Mouse (Mus musculus) intestine, postnatal 0 days (tissue): ENCODE measurements around the gene Cdkn1c. TPM values are rescaled to one million over a fixed set of nuclear protein-coding genes. Genes with fewer than 3 reads are reported as not detected.
A peak's percentile ranks its signal among the peaks of the same experiment; 100 is the strongest.

Experiments used
- ATAC-seq: fragments of 200-750 bp; cut with Nextera tagmentation; 2 replicates; pipeline ENCODE4 v1.8.0; 2017; ENCODE audit warnings: mild to moderate bottlenecking, moderate TSS enrichment, moderate library complexity
- H3K27ac ChIP-seq: fragments of 300-500 bp; sonication (generic); 2 replicates; pipeline ENCODE4 v1.5.1; 2014; ENCODE audit warnings: mild to moderate bottlenecking, low read depth, low read length, moderate library complexity
- H3K27me3 ChIP-seq: fragments of 300-500 bp; sonication (generic); replicated peaks from 2 replicates; pipeline ENCODE4 v1.6.1; 2014; ENCODE audit warnings: low read length, mixed read lengths; ENCODE audit not compliant: control insufficient read depth, insufficient read depth
- H3K36me3 ChIP-seq: fragments of 300-500 bp; sonication (generic); 2 replicates; pipeline ENCODE4 v1.6.1; 2014; ENCODE audit warnings: mild to moderate bottlenecking, moderate library complexity; ENCODE audit not compliant: control insufficient read depth, insufficient read depth
- H3K4me1 ChIP-seq: fragments of 300-500 bp; sonication (generic); replicated peaks from 2 replicates; pipeline ENCODE4 v1.6.1; 2014; ENCODE audit warnings: antibody characterized with exemption, low read length, mixed read lengths; ENCODE audit not compliant: control insufficient read depth, insufficient read depth
- H3K4me2 ChIP-seq: fragments of 300-500 bp; sonication (generic); replicated peaks from 2 replicates; pipeline ENCODE4 v1.6.1; 2014; ENCODE audit warnings: low read depth, mild to moderate bottlenecking, moderate library complexity
- H3K4me3 ChIP-seq: fragments of 300-500 bp; sonication (generic); 2 replicates; pipeline ENCODE4 v1.5.1; 2014; ENCODE audit warnings: low read depth, low read length
- H3K9ac ChIP-seq: fragments of 300-500 bp; sonication (generic); 2 replicates; pipeline ENCODE4 v1.6.1; 2014; ENCODE audit warnings: mild to moderate bottlenecking, low read depth, low read length
- H3K9me3 ChIP-seq: fragments of 300-500 bp; sonication (generic); 2 replicates; pipeline ENCODE4 v1.6.1; 2016; ENCODE audit warnings: mixed run types; ENCODE audit not compliant: control insufficient read depth
- CTCF ChIP-seq: sonication (generic); IDR thresholded peaks from 2 replicates; pipeline ENCODE4 v1.5.1; 2016; ENCODE audit warnings: low read depth, mild to moderate bottlenecking, control low read depth, antibody characterized with exemption, moderate library complexity
- WGBS: fragments of 180-500 bp; shearing (Covaris S2); extraction: QIAGEN DNeasy Blood & Tissue Kit; methylation state at CpG from one replicate; pipeline ENCODE4 v1.1.7; 2014; 5-methylcytosine and 5-hydroxymethylcytosine counted together
- polyA plus RNA-seq: library from polyadenylated mRNA; unstranded; fragments of >200 nt; fragmentation: Nextera tagmentation; extraction: Ambion mirVana; gene quantifications from 2 replicates; pipeline ENCODE4 v1.2.1, GENCODE M21; 2015

Gene Cdkn1c
- polyA plus RNA-seq, 1 experiment from 2014 or later, result 615 TPM

DNA sequence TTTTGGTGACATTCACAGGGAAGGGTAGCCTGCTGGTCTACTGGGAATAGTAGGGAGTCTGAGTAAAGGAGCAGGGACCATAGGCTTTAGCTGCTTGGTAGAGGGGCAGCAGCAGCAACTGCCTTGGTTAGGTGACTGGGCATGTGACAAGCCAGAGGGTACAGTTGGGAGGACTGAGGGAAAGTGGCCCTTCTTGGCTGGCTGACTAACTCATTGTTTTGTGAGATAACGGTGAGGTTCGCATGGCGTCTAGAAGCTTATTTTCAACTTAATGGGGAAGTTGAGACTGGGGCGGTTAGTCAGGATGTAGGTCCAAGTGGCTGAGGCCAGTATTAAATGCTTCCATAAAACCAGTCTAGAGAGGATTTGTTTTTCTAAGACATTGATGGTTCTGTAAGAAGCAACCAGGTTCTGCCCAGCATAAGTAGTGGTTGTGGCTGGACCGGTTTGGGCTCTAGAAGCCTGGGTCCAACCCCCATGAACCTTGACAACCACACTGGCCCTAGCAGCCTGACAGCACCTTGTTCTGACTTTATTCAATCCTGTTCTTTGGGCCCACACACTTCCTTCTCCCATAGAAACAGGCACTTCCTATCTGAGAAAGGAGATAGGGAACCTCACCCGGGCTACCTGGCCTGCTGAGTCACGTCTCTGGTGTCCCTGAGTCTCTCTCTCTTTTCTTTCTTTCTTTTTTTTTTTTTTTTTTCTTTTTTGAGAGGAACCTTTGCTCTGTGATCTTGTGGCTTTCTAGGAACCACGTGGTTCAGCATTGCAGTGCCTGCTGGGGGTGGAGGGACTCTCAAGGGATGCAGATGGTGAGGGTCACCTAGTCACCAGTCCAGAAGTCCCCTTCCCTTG, 34.5 kb upstream of the Cdkn1c start:
- H3K4me2 ChIP-seq, result no peak overlapping the region
- no peak overlapping the region for H3K9ac ChIP-seq
- no peaks in the 10 kb centered on the region for H3K27me3 ChIP-seq
- no peak overlapping the region for H3K27ac ChIP-seq
- peak; percentile 51 for ATAC-seq
- no peaks in the 10 kb centered on the region for H3K36me3 ChIP-seq
- H3K4me1 ChIP-seq, result peaks cover 7% of the 10 kb centered on the region; the same call in 1 of the 2 replicates
- WGBS, result 47% methylated on average over 8 of the region's 8 CpGs
- no peaks in the 10 kb centered on the region for H3K9me3 ChIP-seq
- no peak for TF ChIP-seq CTCF
- no peak overlapping the region for H3K4me3 ChIP-seq

DNA sequence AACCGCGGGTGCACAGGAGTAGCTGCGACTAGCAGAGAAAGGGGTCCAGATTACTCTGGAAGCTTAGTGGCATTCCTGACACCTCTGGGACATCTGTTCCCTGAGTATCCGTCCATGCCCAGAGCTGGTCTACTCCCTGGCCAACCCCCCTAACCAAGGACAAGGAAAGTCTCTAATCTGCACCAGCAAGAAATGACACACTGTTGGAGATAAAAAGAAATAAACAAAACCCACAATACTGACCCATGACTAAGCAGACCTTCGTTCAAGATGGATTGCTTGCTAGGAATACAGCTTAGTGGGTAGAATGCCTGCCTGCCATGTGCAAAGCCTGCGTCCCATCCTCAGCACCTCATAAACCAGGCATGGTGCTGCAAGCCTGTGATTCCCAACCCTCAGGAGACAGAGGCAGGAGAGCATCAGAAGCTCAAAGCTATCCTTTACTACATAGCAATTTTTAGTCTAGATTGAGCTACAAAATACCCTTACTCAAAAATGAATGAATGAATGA, 32.8 kb upstream of the Cdkn1c start:
- no peaks in the 10 kb centered on the region for H3K27me3 ChIP-seq
- H3K4me2 ChIP-seq, result no peak overlapping the region
- no peak overlapping the region for H3K4me3 ChIP-seq
- WGBS, result 84% methylated on average over 6 of the region's 6 CpGs
- no peak for ATAC-seq
- H3K4me1 ChIP-seq, result peaks cover 7% of the 10 kb centered on the region; the same call in 1 of the 2 replicates
- no peak overlapping the region for H3K27ac ChIP-seq
- H3K9me3 ChIP-seq, result no peaks in the 10 kb centered on the region
- no peak overlapping the region for H3K9ac ChIP-seq
- TF ChIP-seq CTCF, result no peak
- H3K36me3 ChIP-seq, result no peaks in the 10 kb centered on the region

DNA sequence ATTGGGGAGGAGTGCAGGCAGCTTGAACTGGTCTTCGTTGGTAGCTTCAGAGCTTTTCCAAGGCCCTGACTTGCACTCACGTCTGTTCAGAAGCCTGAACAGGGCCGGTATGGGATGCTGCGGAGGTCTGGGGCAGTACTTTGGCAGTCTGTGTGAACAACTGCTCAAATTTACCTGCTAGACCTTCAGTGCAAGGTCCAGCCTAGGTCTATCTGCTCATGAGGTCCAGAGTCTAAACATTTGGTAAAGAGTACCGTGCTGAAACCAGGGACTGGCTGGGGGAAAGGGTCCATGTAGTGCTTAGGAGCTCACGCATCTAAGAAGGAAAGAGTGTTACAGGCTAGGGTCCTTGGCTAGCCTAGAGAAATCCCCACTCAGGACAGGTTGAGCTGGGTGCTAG, 28.9 kb upstream of the Cdkn1c start:
- no peaks in the 10 kb centered on the region for H3K4me1 ChIP-seq
- H3K27me3 ChIP-seq, result no peaks in the 10 kb centered on the region
- H3K4me2 ChIP-seq, result no peak overlapping the region
- H3K4me3 ChIP-seq, result no peak overlapping the region
- ATAC-seq, result no peak
- TF ChIP-seq CTCF, result no peak
- H3K27ac ChIP-seq, result no peak overlapping the region
- H3K9ac ChIP-seq, result no peak overlapping the region
- H3K9me3 ChIP-seq, result no peaks in the 10 kb centered on the region
- no peaks in the 10 kb centered on the region for H3K36me3 ChIP-seq
- WGBS, result 77% methylated on average over 6 of the region's 6 CpGs

DNA sequence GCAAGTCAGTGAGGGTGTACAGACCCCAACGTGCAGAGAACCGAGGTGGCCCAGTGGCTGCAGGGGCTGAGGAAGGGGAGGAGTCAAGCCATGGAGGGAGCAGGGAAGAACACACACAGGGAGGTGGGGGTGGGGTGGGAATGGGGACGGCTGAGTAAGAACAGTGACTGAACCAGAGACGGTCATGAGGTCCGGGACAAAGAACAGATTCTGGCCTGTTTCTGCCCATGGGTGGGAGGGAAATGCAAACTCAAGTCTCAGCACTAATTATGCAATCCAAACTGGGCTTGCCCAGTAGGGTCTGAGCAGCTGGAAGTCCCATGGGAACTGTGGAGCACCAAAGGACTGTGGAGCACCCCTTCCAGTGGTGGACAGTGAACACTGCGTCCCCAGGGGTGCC, 21.7 kb upstream of the Cdkn1c start:
- no peak for TF ChIP-seq CTCF
- Histone ChIP-seq H3K27me3 (no peaks in the 10 kb centered on the region), H3K4me2 (no peak overlapping the region), H3K4me3 (no peak overlapping the region), H3K9ac (no peak overlapping the region), H3K9me3 (no peaks in the 10 kb centered on the region), H3K27ac (no peak overlapping the region), H3K4me1 (no peaks in the 10 kb centered on the region), H3K36me3 (no peaks in the 10 kb centered on the region)
- no peak for ATAC-seq
- WGBS, result 17% methylated on average over 6 of the region's 6 CpGs

DNA sequence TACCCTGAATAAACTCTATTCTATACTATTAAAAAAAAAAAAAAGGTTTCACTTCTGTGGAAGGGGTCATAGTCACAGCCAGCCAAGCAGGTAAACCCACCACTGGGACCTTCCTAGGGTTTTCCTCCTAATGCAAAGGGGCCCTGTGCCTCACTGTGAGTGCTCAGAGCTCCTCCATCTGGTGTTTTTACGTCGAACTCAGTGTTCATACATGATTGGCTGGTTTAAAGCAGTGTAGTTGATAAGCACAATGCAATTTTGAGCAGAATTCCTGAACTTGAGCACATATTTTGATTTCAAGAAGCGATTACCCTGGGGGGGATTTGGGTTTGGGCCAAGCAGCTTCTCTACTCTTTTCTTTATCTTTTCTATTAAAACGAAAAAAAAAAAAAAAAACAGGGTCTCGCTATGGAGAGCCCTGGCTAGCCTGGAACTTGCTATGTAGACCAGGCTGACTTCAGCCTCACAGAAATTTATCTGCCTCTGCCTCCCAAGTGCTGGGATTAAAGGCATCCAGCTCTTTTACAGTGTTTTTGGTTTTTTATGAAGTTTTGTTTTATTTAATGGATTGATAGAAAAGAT, 21.0 kb upstream of the Cdkn1c start:
- no peak for ATAC-seq
- H3K9me3 ChIP-seq, result no peaks in the 10 kb centered on the region
- WGBS, result 59% methylated on average over 5 of the region's 5 CpGs

DNA sequence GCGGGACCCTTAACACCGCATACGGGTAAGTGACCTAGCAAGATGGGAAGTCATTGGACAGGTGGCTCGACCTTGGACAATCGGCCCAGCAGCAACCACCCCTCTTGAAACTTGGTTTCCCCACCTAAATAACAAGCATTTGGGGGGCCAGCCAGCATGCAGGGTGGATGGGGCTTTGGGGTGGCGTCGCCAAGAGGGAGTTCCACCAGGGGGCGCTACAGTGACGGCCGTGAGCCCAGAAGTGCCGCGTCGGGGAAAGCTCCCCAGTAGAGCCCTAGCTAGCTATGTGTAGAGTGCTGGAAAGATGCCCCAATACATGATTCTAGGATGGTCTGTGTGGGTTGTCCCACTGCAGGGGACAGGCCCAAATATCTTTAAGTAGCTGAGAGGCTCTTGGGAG, 19.6 kb upstream of the Cdkn1c start:
- no peak for ATAC-seq
- Histone ChIP-seq H3K4me1 (no peaks in the 10 kb centered on the region), H3K4me2 (no peak overlapping the region), H3K36me3 (no peaks in the 10 kb centered on the region), H3K27me3 (no peaks in the 10 kb centered on the region), H3K9ac (no peak overlapping the region), H3K27ac (no peak overlapping the region), H3K9me3 (no peaks in the 10 kb centered on the region), H3K4me3 (no peak overlapping the region)
- 29% methylated on average over 13 of the region's 13 CpGs for whole genome bisulfite sequencing
- peak; percentile 87 for TF ChIP-seq CTCF

More for the DNA sequence above, 21.0 kb upstream of the Cdkn1c start:
- no peak overlapping the region for H3K9ac ChIP-seq
- no peak for TF ChIP-seq CTCF
- H3K27me3 ChIP-seq, result no peaks in the 10 kb centered on the region
- no peak overlapping the region for H3K27ac ChIP-seq
- H3K4me1 ChIP-seq, result no peaks in the 10 kb centered on the region
- H3K36me3 ChIP-seq, result no peaks in the 10 kb centered on the region
- no peak overlapping the region for H3K4me3 ChIP-seq
- no peak overlapping the region for H3K4me2 ChIP-seq
